Mouse (Mus musculus) spleen, adult 2 months (tissue): Measurements from ENCODE around the gene Ddi2.

ENCODE experiments used
- CTCF ChIP-seq: fragments of 200-500 bp; IDR thresholded peaks from 2 replicates; pipeline ENCODE4 v1.5.1; 2011; ENCODE audit warnings: mild to moderate bottlenecking, inconsistent platforms; ENCODE audit not compliant: insufficient read depth, insufficient read length, insufficient replicate concordance; ENCODE audit errors: extremely low read depth
- POLR2A ChIP-seq: fragments of 200-500 bp; IDR thresholded peaks from 2 replicates; pipeline ENCODE4 v1.6.1; 2011; ENCODE audit warnings: low read depth, low read length, inconsistent platforms

DNA sequence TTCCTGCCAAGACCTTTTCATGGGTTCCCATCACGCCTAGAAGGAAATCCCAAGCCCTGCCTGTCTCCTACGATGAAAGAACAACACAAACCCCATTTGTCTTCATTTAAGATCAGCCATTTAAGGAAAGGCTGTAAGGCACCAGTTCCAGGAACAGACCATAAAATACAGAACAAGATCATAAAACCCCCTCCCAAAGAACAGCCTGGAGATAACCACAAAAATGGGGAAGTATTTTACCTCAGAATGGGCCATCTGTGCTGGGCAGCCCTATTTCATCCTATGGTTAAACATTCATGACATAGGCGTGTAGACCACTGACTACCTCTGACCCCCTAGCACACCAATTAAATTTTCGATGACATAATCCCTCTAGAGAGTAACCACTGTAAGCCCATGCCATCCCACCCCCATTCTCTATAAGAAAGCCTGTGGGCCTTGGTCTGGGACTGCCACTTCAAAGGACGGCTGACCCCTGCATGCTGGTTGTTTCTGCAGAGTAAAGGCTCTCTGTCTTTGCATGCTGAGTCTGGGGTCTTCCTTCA is 9.5 kb downstream of the Ddi2 start:
- TF ChIP-seq CTCF (no peak), POLR2A (no peak)
